Mouse (Mus musculus) kidney, adult 2 months (tissue): ENCODE measurements around the gene Rev1.

Source experiments
- CTCF ChIP-seq: fragments of 200-500 bp; conservative IDR thresholded peaks from 2 replicates; pipeline ENCODE4 v1.5.1; 2011; ENCODE audit warnings: low read depth, mild to moderate bottlenecking, control low read depth, low read length, moderate library complexity, mixed read lengths; ENCODE audit not compliant: insufficient read depth, insufficient read length
- POLR2A ChIP-seq: fragments of 200-500 bp; IDR thresholded peaks from one replicate; pipeline ENCODE4 v1.6.1; 2011; ENCODE audit warnings: low read depth, low read length, control low read depth

DNA sequence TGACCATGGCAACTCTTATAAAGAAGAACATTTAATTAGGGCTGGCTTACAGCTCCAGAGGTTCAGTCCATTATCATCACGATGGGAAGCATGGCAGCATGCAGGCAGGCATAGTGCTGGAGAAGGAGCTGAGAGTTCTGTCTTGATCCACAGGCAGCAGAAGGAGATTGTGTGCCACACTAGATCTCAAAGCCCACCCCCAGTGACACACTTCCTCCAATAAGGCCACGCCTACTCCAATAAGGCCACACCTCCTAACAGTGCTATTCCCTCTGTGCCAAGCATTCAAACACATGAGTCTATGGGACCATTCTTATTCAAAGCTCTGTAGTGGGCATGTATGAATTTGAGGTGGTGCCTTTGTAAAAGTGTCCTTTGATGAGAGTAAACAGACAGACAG is 11.3 kb upstream of the Rev1 start:
- TF ChIP-seq CTCF (no peak), POLR2A (no peak)
